Mouse (Mus musculus) lung, adult 2 months (tissue): ENCODE data around the gene 4931414P19Rik.

Experiments
- CTCF ChIP-seq: fragments of 200-500 bp; IDR thresholded peaks from 2 replicates; pipeline ENCODE4 v1.5.1; 2011; ENCODE audit warnings: mild to moderate bottlenecking, low read length, control low read depth; ENCODE audit not compliant: insufficient read depth
- POLR2A ChIP-seq: fragments of 200-500 bp; IDR thresholded peaks from 2 replicates; pipeline ENCODE4 v1.6.1; 2011; ENCODE audit warnings: low read depth, mild to moderate bottlenecking, control low read depth, low read length, borderline replicate concordance; ENCODE audit errors: extremely low read depth

GRCm38 (mm10) chr14:54631240-54631599 is 25.4 kb upstream of the 4931414P19Rik start:
- TF ChIP-seq POLR2A (no peak), CTCF (no peak)
